Comparison of ENCODE assay signal across 8 mouse cellular contexts in the genomic region with DNA sequence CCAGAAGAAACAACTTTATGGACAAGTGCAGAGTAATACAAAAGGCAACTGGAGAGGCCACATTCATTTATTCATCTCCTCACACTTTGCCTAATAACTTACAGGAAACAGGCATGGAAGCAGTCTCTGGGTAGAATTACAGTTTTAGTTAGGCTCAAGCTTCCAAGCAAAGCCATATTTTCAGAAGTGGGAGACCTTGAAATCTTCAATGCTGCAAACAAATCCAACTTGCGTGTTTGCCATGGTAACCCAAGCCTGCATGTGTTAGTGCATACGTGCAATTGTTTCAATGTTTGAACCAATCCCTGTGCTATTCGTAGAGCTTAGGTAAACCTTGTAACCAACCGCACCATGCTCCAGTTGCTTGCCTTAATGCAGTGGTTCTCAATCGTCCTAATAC.
DNase-seq lines count a peak whose midpoint lies in the region; ATAC-seq and TF ChIP-seq lines count a peak whose summit lies in the region.

No protein-coding gene starts in this region.

- no peaks in the 10 kb centered on the region for H3K79me2 ChIP-seq in macrophage (ENCODE audit: inconsistent target)

- H3K9ac ChIP-seq in heart, embryonic 13.5 days: peak overlapping the region; percentile 77

- no peaks in the 10 kb centered on the region for H3K36me3 ChIP-seq in heart, embryonic 13.5 days
- H3K36me3 ChIP-seq in E14TG2a.4 (ENCODE audit: insufficient read depth, low read length) (no peaks in the 10 kb centered on the region), macrophage (ENCODE audit: inconsistent target) (no peaks in the 10 kb centered on the region)
- no peaks in the 10 kb centered on the region for H3K36me3 ChIP-seq in thymus, adult 2 months (ENCODE audit: control insufficient read depth, insufficient read depth, low read length)

- no peak for ATAC-seq in heart, embryonic 13.5 days (ENCODE audit: extremely low read depth, insufficient number of reproducible peaks, low FRiP score, low TSS enrichment)

- H3K27me3 ChIP-seq in heart, embryonic 13.5 days (replicated peaks): no peaks in the 10 kb centered on the region
- H3K27me3 ChIP-seq in E14TG2a.4 (ENCODE audit: insufficient read depth, low read length): no peaks in the 10 kb centered on the region
- H3K27me3 ChIP-seq in thymus, adult 2 months (ENCODE audit: control insufficient read depth, insufficient read depth, low read length): no peaks in the 10 kb centered on the region

- TF ChIP-seq CTCF in E14TG2a.4 (conservative IDR thresholded peaks at IDR 0.05; ENCODE audit: low read length): no peak
- no peak for TF ChIP-seq CTCF in thymus, adult 2 months (IDR thresholded peaks at IDR 0.05; ENCODE audit: borderline replicate concordance, control insufficient read depth, extremely low read depth, insufficient read depth, low read length, poor library complexity)

- peak overlapping the region; percentile 76 for H3K4me2 ChIP-seq in heart, embryonic 13.5 days

- WGBS in heart, embryonic 13.5 days: 55% methylated on average over 5 of the region's 5 CpGs
- WGBS in macrophage (ENCODE audit: missing documents): 33% methylated on average over 5 of the region's 5 CpGs
- WGBS in thymus, adult 2 months: 46% methylated on average over 5 of the region's 5 CpGs

- DNase-seq in heart, adult 8-10 months (ENCODE audit: low spot score): no peak
- peak; percentile 29 for DNase-seq in forelimb bud, embryonic 11.5 days (ENCODE audit: low read depth, low spot score)
- DNase-seq in ovary, postnatal 10 days (ENCODE audit: low spot score): no peak
- DNase-seq in thymus, adult 2 months: no peak
- DNase-seq in yolk sac, embryonic 10.5 days (ENCODE audit: low spot score): no peak

- H3K4me1 ChIP-seq in heart, embryonic 13.5 days: peaks cover 19% of the 10 kb centered on the region
- peaks cover 18% of the 10 kb centered on the region for H3K4me1 ChIP-seq in E14TG2a.4 (replicated peaks; ENCODE audit: low read depth, low read length)
- peaks cover 4% of the 10 kb centered on the region; the same call in 1 of the 2 replicates for H3K4me1 ChIP-seq in thymus, adult 2 months (replicated peaks; ENCODE audit: control insufficient read depth, insufficient read depth, low read length)

- no peak for TF ChIP-seq POLR2A in thymus, adult 2 months (IDR thresholded peaks at IDR 0.05; ENCODE audit: control insufficient read depth, extremely low read depth, insufficient read depth, low read length, poor library complexity)

- no peaks in the 10 kb centered on the region for H3K9me3 ChIP-seq in heart, embryonic 13.5 days
- H3K9me3 ChIP-seq in E14TG2a.4 (ENCODE audit: low read length): no peaks in the 10 kb centered on the region

- H3K4me3 ChIP-seq in heart, embryonic 13.5 days: peak overlapping the region; percentile 71
- H3K4me3 ChIP-seq in E14TG2a.4 (replicated peaks; ENCODE audit: low read length) (peak overlapping the region; percentile 80), macrophage (ENCODE audit: inconsistent target) (peak overlapping the region; percentile 51)
- H3K4me3 ChIP-seq in thymus, adult 2 months (ENCODE audit: control insufficient read depth, insufficient read depth, low read length): no peak overlapping the region

- H3K27ac ChIP-seq in heart, embryonic 13.5 days (replicated peaks): peak overlapping the region; percentile 53; the same call in 1 of the 2 replicates
- no peak overlapping the region for H3K27ac ChIP-seq in macrophage
- no peak overlapping the region for H3K27ac ChIP-seq in thymus, adult 2 months (ENCODE audit: control insufficient read depth, insufficient read depth, low read length)
